Comparison of ENCODE assay signal across 8 mouse cellular contexts in genomic region chr5:38561426-38562024, GRCm38 (mm10). TPM values are rescaled to one million over a fixed set of nuclear protein-coding genes. Genes with fewer than 3 reads are reported as not detected.
DNase-seq lines count a peak whose midpoint lies in the region; ATAC-seq and TF ChIP-seq lines count a peak whose summit lies in the region.

No protein-coding gene starts in this region.

- in situ Hi-C loops in Patski (cut with MboI; ENCODE audit: low pct_unique_long_range_greater_than_20kb) = no loop called here

- H3K9ac ChIP-seq in hindbrain, embryonic 14.5 days = peak overlapping the region; percentile 93

- H3K4me1 ChIP-seq in hindbrain, embryonic 14.5 days (replicated peaks; ENCODE audit: control insufficient read depth, insufficient read depth, low read length) = peaks cover 30% of the 10 kb centered on the region

- H3K4me3 ChIP-seq in hindbrain, embryonic 14.5 days (replicated peaks; ENCODE audit: low read length) = peak overlapping the region; percentile 96

- WGBS in hindbrain, embryonic 14.5 days = under 1% methylated on average over 70 of the region's 79 CpGs

- ATAC-seq in Patski = peak; percentile 90
- ATAC-seq in hindbrain, embryonic 14.5 days (ENCODE audit: low FRiP score) = peak; percentile 98

- H3K27me3 ChIP-seq in Patski = no peaks in the 10 kb centered on the region
- no peaks in the 10 kb centered on the region for H3K27me3 ChIP-seq in hindbrain, embryonic 14.5 days (ENCODE audit: control insufficient read depth, insufficient read depth, low read length)

- H3K36me3 ChIP-seq in hindbrain, embryonic 14.5 days (replicated peaks; ENCODE audit: control insufficient read depth, insufficient read depth) = peaks cover 30% of the 10 kb centered on the region

- no peaks in the 10 kb centered on the region for H3K9me3 ChIP-seq in hindbrain, embryonic 14.5 days (ENCODE audit: control insufficient read depth, low read length)

- H3K4me2 ChIP-seq in hindbrain, embryonic 14.5 days (replicated peaks) = peak overlapping the region; percentile 76

- peak; percentile 84 for DNase-seq in Patski (ENCODE audit: low read depth, low spot score)
- peak; percentile 98 to 99 for DNase-seq in cerebellum, postnatal 14 days
- DNase-seq in frontal cortex, postnatal 25 days (ENCODE audit: low spot score in 2 of 2) = peak; percentile 93 to 95
- DNase-seq in hindbrain, embryonic 14.5 days (ENCODE audit: low spot score) = peak; percentile 97
- peak; percentile 97 to 99 for DNase-seq in layer of hippocampus, postnatal 36 days
- peak; percentile 99 for DNase-seq in lung, postnatal 36 days
- DNase-seq in retina, postnatal 1 day = peak; percentile 98
- peak; percentile 99 to 100 for DNase-seq in urinary bladder, adult 18-20 months (ENCODE audit: low spot score in 2 of 2)

- H3K27ac ChIP-seq in hindbrain, embryonic 14.5 days = peak overlapping the region; percentile 89

- CTCF ChIA-PET in Patski (lab: Charles Lee) = interaction anchor here (1.0 to 1.5 kb wide), 3 partner anchors 9 to 20 kb away, joined by 3 to 6 read pairs (median 3); no protein-coding TSS in a partner anchor

- no peak for TF ChIP-seq CTCF in Patski (IDR thresholded peaks at IDR 0.05)

- POLR2A ChIA-PET in Patski (lab: Charles Lee) = interaction anchor here (1.2 to 2.5 kb wide), 3 partner anchors 9 to 81 kb away, joined by 4 to 20 read pairs (median 8); no protein-coding TSS in a partner anchor

RNA-seq across cellular contexts. Expression of gene Wdr1, which starts 1.5 kb away (rescaled TPM):
- 416 TPM for polyA plus RNA-seq in Patski (2021)
- polyA plus RNA-seq in hindbrain, embryonic 14.5 days (2014; fragmentation: Nextera tagmentation; extraction: Ambion mirVana) = 183 and 218 TPM in 2 replicates
- total RNA-seq in layer of hippocampus, postnatal 36 days (2021) = 100 to 1,000 TPM; 200 to 210 TPM

RNA-seq across cellular contexts. Expression of gene Slc2a9, which starts 58.6 kb away (rescaled TPM):
- polyA plus RNA-seq in Patski (2021) = 2.7 TPM
- polyA plus RNA-seq in hindbrain, embryonic 14.5 days (2014; fragmentation: Nextera tagmentation; extraction: Ambion mirVana) = 0.14 and 0.27 TPM in 2 replicates
- total RNA-seq in layer of hippocampus, postnatal 36 days (2021) = 1 to 10 TPM; 2.7 to 3.8 TPM

Comparison
In these comparisons a context has a peak if more than half of its experiments do, and no peak if none do; other contexts are left out.
1. Peak in every context shown above with its lines: DNase-seq, ATAC-seq, H3K4me3 ChIP-seq and H3K27ac ChIP-seq.